Mouse (Mus musculus) G1E (cell line): Measurements from ENCODE around the gene Tbc1d30.

Experiments
- CTCF ChIP-seq: IDR thresholded peaks from 2 replicates; pipeline ENCODE4 v1.5.1; 2012; ENCODE audit warnings: low read depth, low read length, inconsistent platforms, mixed read lengths
- GATA1 ChIP-seq: IDR thresholded peaks from 2 replicates; pipeline ENCODE4 v1.6.1; 2012; ENCODE audit warnings: borderline replicate concordance, low read length, inconsistent platforms, mixed read lengths

DNA sequence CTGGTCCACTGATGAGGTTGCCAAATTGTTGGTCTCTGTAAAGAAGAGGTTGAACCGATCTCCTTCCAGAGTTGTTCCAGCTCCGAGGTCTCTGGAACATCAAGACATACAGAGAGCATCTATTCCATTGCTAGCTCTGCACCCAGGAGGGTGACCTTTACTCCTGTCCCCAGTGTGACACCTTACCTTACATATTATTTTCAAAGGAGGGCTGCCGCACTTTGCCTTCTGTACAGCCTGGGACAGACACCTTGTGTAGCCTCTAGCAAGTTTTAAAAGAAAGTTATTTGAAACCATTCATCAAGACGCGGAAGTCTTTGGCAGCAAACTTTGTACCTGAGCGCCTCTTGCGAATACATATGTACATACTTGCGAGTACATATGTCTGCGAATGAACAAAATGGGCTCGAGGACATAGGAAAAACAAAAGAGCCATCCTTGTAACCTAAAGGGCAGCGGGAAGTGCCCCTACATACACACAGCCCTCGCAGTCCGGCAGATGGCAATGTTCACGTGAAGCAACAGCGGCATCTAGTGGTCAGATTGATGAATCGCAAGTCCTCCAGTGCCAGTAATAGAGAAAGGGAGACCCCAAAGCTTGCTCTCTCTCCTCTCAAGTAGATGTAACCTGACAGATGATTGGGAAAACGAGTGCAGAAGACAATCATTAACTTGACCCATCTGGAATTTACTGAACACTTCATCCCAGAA, 94.8 kb downstream of the Tbc1d30 start:
- peak; percentile 87 for TF ChIP-seq CTCF
- TF ChIP-seq GATA1 = no peak
